Comparison of ENCODE assay signal across 14 mouse cellular contexts in genomic region chr3:37868454-37868853, GRCm38 (mm10).
DNase-seq lines count a peak whose midpoint lies in the region; ATAC-seq and TF ChIP-seq lines count a peak whose summit lies in the region.
"Had no signal": no experiment of that assay in that cellular context is flagged by ENCODE, and none has a peak within 500 bp of the region (broad histone marks: within the 10 kb centered on the region; RNA-seq: fewer than 3 reads in every experiment).

No protein-coding gene starts in this region.

- H3K4me2 ChIP-seq in lung, embryonic 16.5 days (ENCODE audit: low read depth, low read length), result no peak overlapping the region
- no peak overlapping the region for H3K4me2 ChIP-seq in limb, embryonic 14.5 days (replicated peaks; ENCODE audit: low read depth, low read length, severe bottlenecking)
- H3K4me2 ChIP-seq: limb, embryonic 15.5 days had no signal

- 72% methylated on average over 4 of the region's 4 CpGs for WGBS in heart, embryonic 10.5 days
- WGBS in lung, embryonic 16.5 days, result 51% methylated on average over 4 of the region's 4 CpGs
- 24% methylated on average over 4 of the region's 4 CpGs for WGBS in limb, embryonic 14.5 days

- no peak overlapping the region for H3K27ac ChIP-seq in heart, embryonic 10.5 days
- H3K27ac ChIP-seq in lung, embryonic 16.5 days (ENCODE audit: low read length), result no peak overlapping the region
- no peak overlapping the region for H3K27ac ChIP-seq in limb, embryonic 14.5 days (replicated peaks; ENCODE audit: low read depth, low read length)
- H3K27ac ChIP-seq: limb, embryonic 15.5 days had no signal

- no peaks in the 10 kb centered on the region for H3K36me3 ChIP-seq in heart, embryonic 10.5 days
- no peaks in the 10 kb centered on the region for H3K36me3 ChIP-seq in lung, embryonic 16.5 days (ENCODE audit: control insufficient read depth, insufficient read depth, low read length)
- H3K36me3 ChIP-seq in limb, embryonic 14.5 days (ENCODE audit: control insufficient read depth, insufficient read depth, low read length), result no peaks in the 10 kb centered on the region
- H3K36me3 ChIP-seq: limb, embryonic 15.5 days had no signal

- no peaks in the 10 kb centered on the region for H3K27me3 ChIP-seq in heart, embryonic 10.5 days (ENCODE audit: insufficient read depth, poor library complexity, severe bottlenecking)
- H3K27me3 ChIP-seq in lung, embryonic 16.5 days (ENCODE audit: control insufficient read depth, insufficient read depth, low read depth, low read length), result no peaks in the 10 kb centered on the region
- H3K27me3 ChIP-seq in limb, embryonic 14.5 days (ENCODE audit: control insufficient read depth, insufficient read depth, low read length), result no peaks in the 10 kb centered on the region
- H3K27me3 ChIP-seq: limb, embryonic 15.5 days; Patski had no signal

- no peaks in the 10 kb centered on the region for H3K9me3 ChIP-seq in heart, embryonic 10.5 days
- H3K9me3 ChIP-seq in lung, embryonic 16.5 days (ENCODE audit: control insufficient read depth, low read length), result no peaks in the 10 kb centered on the region
- no peaks in the 10 kb centered on the region for H3K9me3 ChIP-seq in limb, embryonic 14.5 days (ENCODE audit: control insufficient read depth, low read length)
- H3K9me3 ChIP-seq: limb, embryonic 15.5 days had no signal

- no peak overlapping the region for H3K4me3 ChIP-seq in heart, embryonic 10.5 days
- no peak overlapping the region for H3K4me3 ChIP-seq in lung, embryonic 16.5 days (ENCODE audit: low read length)
- H3K4me3 ChIP-seq in limb, embryonic 14.5 days (replicated peaks; ENCODE audit: low read length), result no peak overlapping the region
- H3K4me3 ChIP-seq: limb, embryonic 15.5 days had no signal

- intact Hi-C loops in heart, postnatal 14 days (cut with DNase I), result no loop called here

- 0 out of 2 replicates have a peak, but pooled peaks have one; percentile 26 for ATAC-seq in lung, embryonic 16.5 days (ENCODE audit: low read depth)
- 0 out of 2 replicates have a peak, but pooled peaks have one; percentile 19 for ATAC-seq in limb, embryonic 14.5 days (ENCODE audit: low FRiP score, low read depth)
- ATAC-seq: forebrain, embryonic 16.5 days; Patski had no signal

- DNase-seq in heart, adult 18-20 months, result peak; percentile 33 to 50
- DNase-seq in heart, embryonic 10.5 days (ENCODE audit: low spot score), result no peak
- DNase-seq in lung, postnatal 25 days (ENCODE audit: low spot score), result no peak
- peak; percentile 46 to 54 for DNase-seq in heart, postnatal 14 days
- peak; percentile 71 for DNase-seq in limb, embryonic 14.5 days (ENCODE audit: low spot score)
- no peak for DNase-seq in T-cell, adult 2 months (ENCODE audit: low spot score)
- no peak for DNase-seq in layer of hippocampus, adult 9-11 months
- DNase-seq: adrenal gland, adult 8-10 months; gastrocnemius, postnatal 36 days; right cerebral cortex, postnatal 4 days had no signal

- TF ChIP-seq POLR2A in limb, embryonic 14.5 days (IDR thresholded peaks at IDR 0.05; ENCODE audit: borderline replicate concordance, extremely low read depth, insufficient read depth, insufficient read length), result no peak

- no peaks in the 10 kb centered on the region for H3K4me1 ChIP-seq in heart, embryonic 10.5 days
- H3K4me1 ChIP-seq in lung, embryonic 16.5 days (replicated peaks; ENCODE audit: control insufficient read depth, insufficient read depth, low read length), result peaks cover 6% of the 10 kb centered on the region; the same call in 1 of the 2 replicates
- peaks cover 14% of the 10 kb centered on the region for H3K4me1 ChIP-seq in limb, embryonic 14.5 days (ENCODE audit: control insufficient read depth, insufficient read depth, low read length)

- H3K9ac ChIP-seq in lung, embryonic 16.5 days (ENCODE audit: low read length), result no peak overlapping the region
- H3K9ac ChIP-seq in limb, embryonic 14.5 days (ENCODE audit: low read depth, low read length, severe bottlenecking), result no peak overlapping the region
- H3K9ac ChIP-seq: limb, embryonic 15.5 days had no signal

Comparison
In these comparisons a context has a peak if more than half of its experiments do, and no peak if none do; other contexts are left out.
1. DNase-seq: peak in heart, adult 18-20 months (2 of 2), heart, postnatal 14 days (2 of 2) and limb, embryonic 14.5 days (single experiment); none in heart, embryonic 10.5 days (single experiment), lung, postnatal 25 days (single experiment), T-cell, adult 2 months (single experiment) and layer of hippocampus, adult 9-11 months (single experiment).